Mouse (Mus musculus): Measurements from ENCODE around the gene Mxd1.

Gene Mxd1

DNA sequence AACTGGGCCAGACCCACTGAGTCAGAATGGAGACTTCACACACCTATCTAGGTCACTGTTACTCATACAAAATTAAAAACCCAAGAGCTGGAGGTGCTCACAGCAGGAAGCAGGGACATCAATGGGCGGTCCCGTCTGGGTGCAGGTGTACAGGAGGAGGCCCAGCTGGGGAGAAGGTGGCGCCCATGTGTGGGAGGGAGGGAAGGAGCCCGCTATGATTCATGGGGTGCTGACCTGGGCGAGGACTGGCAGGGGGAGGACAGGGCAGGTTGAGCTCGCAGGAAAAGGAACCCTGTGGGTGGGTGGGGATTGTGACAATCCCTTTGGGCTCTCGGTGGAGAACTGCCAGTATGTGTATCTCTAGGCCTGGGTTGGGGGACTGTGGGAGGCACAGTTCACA is 63.7 kb downstream of the Mxd1 start:
- DNase-seq (ENCODE audit: low read depth, low spot score): peak; percentile 27

DNA sequence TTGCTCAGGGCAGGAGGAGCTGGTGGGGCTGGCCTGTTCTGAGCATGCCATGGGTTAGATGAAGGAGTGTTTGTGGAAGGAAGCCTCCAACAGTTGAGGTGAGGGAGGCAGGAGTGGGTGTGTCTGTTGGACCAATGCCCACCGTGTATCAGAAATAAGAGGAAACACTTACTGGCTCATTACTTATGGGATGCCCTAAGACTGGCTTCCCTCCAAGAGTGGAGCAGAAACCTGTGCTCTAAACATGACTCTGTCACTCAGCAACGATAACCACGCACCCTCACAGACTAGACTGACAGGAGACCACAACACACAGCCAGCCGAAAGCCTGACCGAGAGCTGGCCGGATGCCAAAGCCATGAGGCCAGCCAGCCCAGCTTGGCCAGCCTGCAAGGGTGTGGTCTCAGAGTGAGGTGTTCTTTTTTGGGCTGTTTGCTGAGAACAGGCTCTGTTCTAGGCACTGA is 69.0 kb downstream of the Mxd1 start:
- DNase-seq (ENCODE audit: low read depth, low spot score): peak; percentile 47

DNA sequence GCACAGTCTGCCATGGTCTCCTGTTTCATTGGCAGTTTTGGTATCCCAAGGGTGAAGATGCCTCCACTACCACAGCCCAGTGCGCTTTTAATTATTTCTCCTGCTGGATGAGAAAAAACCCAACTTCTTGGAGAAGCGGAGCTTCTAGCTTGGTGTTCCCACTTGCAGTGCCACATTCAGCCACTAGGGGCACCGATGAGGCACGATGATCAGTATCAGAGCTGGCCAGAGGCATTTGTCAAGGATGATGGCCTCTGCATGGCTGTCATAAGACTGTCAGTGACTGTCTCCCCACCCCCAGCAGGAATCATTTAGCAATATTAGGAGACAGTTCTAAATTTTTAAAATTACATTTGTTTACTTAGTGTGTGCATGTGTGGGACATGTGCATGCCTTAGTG is 69.8 kb downstream of the Mxd1 start:
- peak; percentile 66 for DNase-seq (ENCODE audit: low read depth, low spot score)

DNA sequence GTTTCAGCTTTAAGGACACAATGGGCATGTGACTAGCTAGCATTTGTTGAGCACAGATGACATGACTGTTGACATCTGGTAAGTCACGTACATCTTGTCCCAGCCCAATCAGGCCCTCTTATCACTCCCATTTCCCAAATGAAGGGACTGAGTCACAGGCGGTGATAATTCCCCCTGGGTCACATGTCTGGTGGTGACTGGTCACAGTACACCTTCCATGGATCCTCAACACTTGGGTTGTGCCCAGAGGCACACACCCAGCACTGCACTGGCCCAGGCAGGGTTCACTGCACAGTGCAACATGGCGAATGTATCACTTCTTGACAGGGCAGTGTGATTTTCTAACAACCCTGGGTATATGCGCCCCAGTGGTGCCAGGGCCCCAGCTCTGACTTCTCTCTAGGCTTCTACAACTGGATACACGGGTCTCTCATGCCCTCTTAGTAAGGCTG is 70.2 kb downstream of the Mxd1 start:
- no peak for DNase-seq (ENCODE audit: low read depth, low spot score)
